Mouse (Mus musculus) bone marrow, adult 2 months (tissue): ENCODE data around the gene Gm9970.

Source experiments
- CTCF ChIP-seq: fragments of 200-500 bp; IDR thresholded peaks from 2 replicates; pipeline ENCODE4 v1.5.1; 2011; ENCODE audit warnings: low read length, control low read depth; ENCODE audit not compliant: control insufficient read depth, insufficient read depth
- POLR2A ChIP-seq: fragments of 200-500 bp; IDR thresholded peaks from 2 replicates; pipeline ENCODE4 v1.6.1; 2011; ENCODE audit warnings: low read depth, mild to moderate bottlenecking, control low read depth, low read length, borderline replicate concordance; ENCODE audit not compliant: control insufficient read depth

DNA sequence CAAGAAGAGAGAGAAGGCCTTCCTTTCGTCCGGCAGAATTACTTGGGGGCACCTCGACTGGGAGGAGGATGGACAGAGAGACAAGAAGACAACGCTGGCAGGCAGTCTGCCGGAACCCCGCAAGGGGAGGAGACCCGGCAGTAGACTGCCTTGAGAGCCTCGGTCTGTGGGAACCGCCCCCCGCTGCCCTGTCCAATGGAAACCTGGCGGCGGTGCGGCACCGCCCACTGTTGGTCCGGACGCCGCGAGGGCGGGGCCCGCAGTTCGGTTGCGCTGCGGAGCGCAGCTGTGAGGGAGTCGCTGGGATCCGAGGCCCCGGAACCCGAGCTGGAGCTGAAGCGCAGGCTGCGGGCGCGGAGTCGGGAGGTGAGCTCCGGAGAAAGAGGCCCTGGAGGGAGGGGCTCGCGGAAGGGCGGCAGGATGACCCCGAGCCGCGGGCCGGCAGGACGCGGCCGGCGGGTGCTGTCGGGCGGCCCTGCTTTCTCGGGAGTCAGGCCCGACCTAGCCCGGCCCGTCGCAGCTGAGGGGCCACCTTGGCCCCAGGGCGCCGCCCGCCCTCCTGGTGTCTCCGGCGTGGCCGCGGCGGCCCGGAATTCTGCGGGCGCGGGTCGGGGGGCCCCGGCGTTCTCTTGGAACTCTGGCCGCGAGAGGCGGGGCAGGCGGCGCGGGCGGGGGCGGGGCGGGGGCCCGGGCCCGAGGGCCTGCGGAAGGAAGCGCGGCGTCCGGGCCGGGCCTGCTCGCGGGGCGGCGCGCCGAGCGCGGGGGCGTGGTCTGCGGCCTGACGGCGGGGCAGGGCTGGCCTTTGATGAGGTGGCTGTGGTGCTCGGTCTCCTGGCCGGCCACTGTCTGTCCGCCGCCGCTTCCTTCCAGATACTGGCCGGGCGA is at the start of gene Gm9970, which contains the start of gene Nrbp1:
- TF ChIP-seq CTCF (no peak), POLR2A (peak; percentile 92; the same call in 1 of the 2 replicates)
